Mouse (Mus musculus) embryonic facial prominence, embryonic 10.5 days (tissue): Measurements from ENCODE around the gene Srgap2. TPM values are rescaled to one million over a fixed set of nuclear protein-coding genes. Genes with fewer than 3 reads are reported as not detected.

ENCODE experiments used
- microRNA-seq: library from miRNA; unstranded; fragments of <30 nt; microRNA quantifications from one replicate; pipeline ENCODE4, GENCODE M21; 2017
- polyA plus RNA-seq: library from polyadenylated mRNA; unstranded; fragments of >200 nt; fragmentation: Nextera tagmentation; extraction: Ambion mirVana; gene quantifications from 2 replicates; pipeline ENCODE4 v1.2.1, GENCODE M21; 2016

Gene Srgap2
- polyA plus RNA-seq, 1 experiment from 2014 or later, result 17.5 TPM

Small RNAs within 50 kb of the gene (microRNA-seq; reads per million reads assigned to microRNA genes)
- not detected for gene Gm24273

Other genes starting within 250 kb of the Srgap2 start
- 0.94 and 1.6 TPM in 2 replicates for gene Ikbke, start 247.7 kb downstream of the Srgap2 start, polyA plus RNA-seq
- 4.1 and 4.3 TPM in 2 replicates for gene Fam72a, start 551 bp upstream of the Srgap2 start, polyA plus RNA-seq
- gene Avpr1b, start 71.9 kb upstream of the Srgap2 start, polyA plus RNA-seq, result 0.08 TPM in 1 of 2 replicates, not detected in the other
- 0.06 TPM in 1 of 2 replicates, not detected in the other for gene Ctse, start 111.0 kb upstream of the Srgap2 start, polyA plus RNA-seq
- 0.64 and 0.91 TPM in 2 replicates for gene Rab7b, start 161.3 kb upstream of the Srgap2 start, polyA plus RNA-seq
- gene Slc26a9, start 216.7 kb upstream of the Srgap2 start, polyA plus RNA-seq, result 0.73 TPM in 1 of 2 replicates, not detected in the other